Mouse (Mus musculus) bone marrow macrophage, adult 2 months (primary cell): ENCODE data around the gene Osbpl2. TPM values are rescaled to one million over a fixed set of nuclear protein-coding genes. Genes with fewer than 3 reads are reported as not detected.

Experiments used
- H3K27ac ChIP-seq: 2 replicates; pipeline ENCODE4 v1.5.1; 2012; ENCODE audit warnings: low read depth, low read length; ENCODE audit not compliant: insufficient read depth
- H3K4me1 ChIP-seq: 2 replicates; pipeline ENCODE4 v1.6.1; 2012; ENCODE audit warnings: low read length; ENCODE audit not compliant: control insufficient read depth, insufficient read depth
- H3K4me3 ChIP-seq: 2 replicates; pipeline ENCODE4 v1.5.1; 2012; ENCODE audit warnings: mild to moderate bottlenecking, low read length, moderate library complexity; ENCODE audit not compliant: insufficient read depth
- CTCF ChIP-seq: IDR thresholded peaks from 2 replicates; pipeline ENCODE4 v1.5.1; 2012; ENCODE audit warnings: low read depth, mild to moderate bottlenecking, low read length, moderate library complexity
- POLR2A ChIP-seq: IDR thresholded peaks from 2 replicates; pipeline ENCODE4 v1.6.1; 2012; ENCODE audit warnings: mild to moderate bottlenecking, low read depth, low read length, borderline replicate concordance
- polyA plus RNA-seq: library from polyadenylated mRNA; stranded (reverse); fragments of >200 nt; gene quantifications from 2 replicates; pipeline ENCODE4 v1.2.4, GENCODE M21; 2012; ENCODE audit not compliant: missing spikeins, insufficient read depth, insufficient read length

The Osbpl2 gene
- polyA plus RNA-seq, 1 experiment: 25.0 TPM

DNA sequence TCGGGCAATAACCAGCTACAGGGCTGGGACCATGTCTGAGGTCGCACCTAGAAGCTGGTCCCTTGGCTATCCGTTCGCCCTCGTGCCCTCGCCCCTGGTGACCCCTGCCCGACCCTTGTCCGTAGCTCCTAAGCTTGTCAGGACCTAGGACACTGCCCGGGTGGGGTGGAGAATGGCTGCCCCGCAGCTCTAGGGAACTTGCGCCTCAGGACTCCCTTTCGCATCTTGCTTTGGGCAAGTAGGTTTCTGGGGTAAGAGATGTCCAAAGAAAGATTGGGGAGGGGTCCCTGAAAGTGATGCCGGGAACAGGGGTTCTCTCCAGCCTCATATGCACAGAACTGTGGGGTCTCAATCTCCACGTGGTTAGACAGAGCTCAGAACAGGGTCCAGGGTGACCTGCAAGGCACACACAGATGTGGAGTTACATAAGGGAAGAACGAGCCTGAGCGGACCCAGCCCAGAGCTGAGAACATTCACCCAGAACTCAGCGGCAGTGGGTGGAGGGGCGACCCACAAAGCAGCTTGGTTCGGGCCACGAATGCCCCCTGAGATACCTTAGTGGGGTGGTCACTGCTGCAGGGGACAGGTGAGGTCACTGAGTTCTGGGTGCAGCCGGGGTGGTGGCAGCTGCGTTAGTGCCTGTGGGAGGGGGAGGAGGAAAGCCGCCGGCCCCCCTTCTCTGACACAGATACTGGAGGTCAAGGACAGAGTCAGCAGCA, 14.3 kb upstream of the Osbpl2 start:
- no peak overlapping the region for H3K27ac ChIP-seq
- H3K4me3 ChIP-seq: peak overlapping the region; percentile 25; the same call in 1 of the 2 replicates
- TF ChIP-seq POLR2A: no peak
- no peak for TF ChIP-seq CTCF
- H3K4me1 ChIP-seq: no peaks in the 10 kb centered on the region

DNA sequence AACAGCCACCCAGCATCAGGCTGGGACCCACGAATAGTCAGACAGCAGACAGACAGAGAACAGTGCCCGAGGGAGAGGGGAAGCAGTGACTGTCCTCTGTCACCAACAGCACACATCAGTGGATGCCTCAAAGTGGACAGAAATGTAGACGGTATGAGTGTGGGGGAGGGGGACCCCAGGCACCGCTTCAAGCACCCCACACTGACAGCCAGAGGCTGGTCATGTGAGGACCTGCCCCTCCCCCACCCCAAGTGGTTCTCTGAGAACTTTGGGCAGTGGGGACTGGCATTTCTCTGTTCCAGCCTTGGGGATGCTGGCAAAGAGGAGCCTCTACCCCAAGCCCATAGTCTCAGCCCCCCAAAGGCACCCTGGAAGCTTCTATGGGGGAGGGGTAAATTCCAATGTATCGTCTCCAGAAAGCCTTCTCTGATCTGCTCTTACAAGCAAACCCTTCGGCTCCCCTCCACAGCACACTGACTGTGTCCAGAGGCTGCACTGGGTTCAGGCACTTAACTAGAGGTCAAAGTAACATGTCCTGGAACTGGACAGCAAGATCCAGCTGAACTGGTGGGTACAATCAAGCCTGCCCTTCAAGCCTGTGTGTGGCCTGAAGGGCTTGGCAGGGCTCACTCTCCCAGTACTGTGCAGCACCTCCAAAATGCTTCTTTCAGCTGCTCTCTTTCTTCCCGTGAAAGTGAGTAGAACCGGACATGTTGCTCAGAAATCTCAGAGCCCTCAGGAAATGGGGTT, 13.5 kb upstream of the Osbpl2 start:
- Histone ChIP-seq H3K4me1 (no peaks in the 10 kb centered on the region), H3K4me3 (no peak overlapping the region), H3K27ac (no peak overlapping the region)
- TF ChIP-seq CTCF (no peak), POLR2A (no peak)

DNA sequence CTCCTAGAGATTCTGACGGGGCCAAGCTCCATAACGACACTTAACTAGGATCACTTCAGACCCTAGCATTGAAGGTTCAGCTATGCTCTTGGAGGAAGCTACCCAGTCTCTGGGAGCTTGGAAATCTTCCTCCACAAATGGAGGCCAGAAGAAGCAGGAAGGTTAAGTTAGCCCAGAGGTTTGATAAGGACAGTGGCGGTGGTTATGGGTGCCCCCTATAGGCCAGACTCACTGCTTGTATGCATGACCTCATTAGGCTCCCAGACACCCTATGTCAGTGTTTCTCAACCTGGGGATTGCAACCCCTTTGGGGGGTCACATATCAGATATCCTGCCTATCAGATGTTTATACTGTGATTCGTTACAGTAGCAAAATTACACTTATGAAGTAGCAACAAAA, 12.0 kb upstream of the Osbpl2 start:
- no peak overlapping the region for H3K27ac ChIP-seq
- H3K4me1 ChIP-seq: no peaks in the 10 kb centered on the region
- TF ChIP-seq POLR2A: no peak
- TF ChIP-seq CTCF: no peak
- H3K4me3 ChIP-seq: no peak overlapping the region

DNA sequence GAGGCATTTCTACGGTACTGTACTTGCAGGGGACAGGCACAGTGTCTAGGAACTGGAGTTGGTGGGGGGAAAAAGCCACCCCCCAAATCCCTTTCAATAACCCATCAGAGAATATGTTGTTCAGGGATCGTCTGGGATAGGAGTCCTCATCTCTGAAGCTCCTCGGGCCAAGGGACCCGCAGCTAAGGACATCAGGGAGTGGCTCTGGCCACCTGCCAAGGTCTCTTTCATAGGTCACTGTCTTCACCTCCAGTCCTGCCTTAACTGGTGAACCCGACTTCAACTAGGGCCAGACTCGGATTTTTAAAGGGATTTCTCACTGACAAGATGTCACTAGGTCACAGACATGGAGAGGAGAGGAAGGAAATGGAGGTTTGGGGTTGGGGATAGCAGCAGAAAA, 10.8 kb upstream of the Osbpl2 start:
- TF ChIP-seq CTCF (no peak), POLR2A (no peak)

DNA sequence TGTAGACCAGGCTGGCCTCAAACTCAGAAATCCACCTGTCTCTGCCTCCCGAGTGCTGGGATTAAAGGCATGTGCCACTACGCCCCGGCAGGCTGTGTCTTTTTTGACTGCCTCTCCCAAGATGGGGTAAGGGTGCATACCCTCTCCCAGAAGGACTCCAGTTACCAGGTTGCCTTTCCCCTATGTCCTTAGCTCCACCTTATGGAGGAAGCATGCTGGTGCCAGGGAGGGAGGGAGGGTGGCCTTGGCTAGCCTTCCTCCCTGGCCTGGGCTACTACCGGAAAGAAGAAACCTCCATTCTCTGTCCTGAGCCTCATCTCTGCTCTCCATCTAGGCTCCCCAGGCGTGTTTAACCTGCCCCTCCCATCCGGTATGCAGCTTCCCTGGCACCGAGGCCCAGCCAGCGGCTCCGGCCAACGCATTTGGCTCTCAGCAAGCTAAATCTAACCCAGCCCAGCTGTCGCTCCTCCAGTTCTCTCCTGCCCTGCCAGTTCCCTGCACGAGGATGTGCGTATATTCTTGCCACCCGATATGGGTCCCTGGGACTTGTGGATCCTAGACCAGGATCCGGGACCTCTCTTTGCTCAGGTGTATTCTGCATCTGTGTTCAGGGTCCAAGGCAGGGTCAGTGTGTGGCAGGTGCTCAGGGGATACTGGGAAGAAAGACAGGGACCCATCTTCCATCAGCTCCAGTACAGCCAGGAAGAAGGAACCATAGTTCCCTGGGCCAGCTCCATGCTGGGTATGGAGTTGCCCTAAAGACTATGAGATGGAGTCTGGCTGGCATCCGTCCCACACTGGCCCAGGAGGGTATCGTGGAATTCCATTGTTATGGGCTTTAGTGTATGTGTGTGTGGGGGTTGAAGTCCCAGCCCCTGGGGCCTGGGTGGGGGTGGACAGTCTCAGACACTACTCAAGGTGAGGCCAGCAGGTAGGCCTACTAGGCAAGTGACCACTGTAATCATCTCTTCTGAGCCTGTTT, 4.9 kb upstream of the Osbpl2 start:
- H3K27ac ChIP-seq: no peak overlapping the region
- TF ChIP-seq CTCF (no peak), POLR2A (no peak)
- peaks cover 17% of the 10 kb centered on the region for H3K4me1 ChIP-seq
- no peak overlapping the region for H3K4me3 ChIP-seq

More for the DNA sequence above, 10.8 kb upstream of the Osbpl2 start:
- no peaks in the 10 kb centered on the region for H3K4me1 ChIP-seq
- no peak overlapping the region for H3K4me3 ChIP-seq
- no peak overlapping the region for H3K27ac ChIP-seq

DNA sequence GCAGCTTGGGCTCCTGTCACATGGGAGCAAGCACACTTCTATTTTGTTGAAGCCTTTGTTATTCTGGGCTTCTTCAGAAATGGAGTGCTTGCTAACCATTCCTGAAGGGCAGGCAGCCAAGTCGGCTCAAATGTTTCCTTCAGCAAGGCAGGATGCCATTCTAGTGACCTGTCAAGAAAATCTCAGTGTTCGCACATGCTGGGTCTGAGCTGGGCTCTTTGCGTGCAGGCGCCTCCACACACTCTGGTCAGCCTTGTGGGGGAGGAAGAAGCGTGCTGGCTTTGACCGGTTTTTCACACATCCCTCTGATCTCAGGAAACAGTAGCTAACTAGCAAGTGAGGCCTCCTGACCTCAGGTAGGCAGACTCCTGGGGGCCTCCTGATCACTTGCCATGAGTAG, 3.8 kb upstream of the Osbpl2 start:
- no peak for TF ChIP-seq CTCF
- no peak for TF ChIP-seq POLR2A
- H3K4me1 ChIP-seq: peaks cover 17% of the 10 kb centered on the region
- no peak overlapping the region for H3K4me3 ChIP-seq
- H3K27ac ChIP-seq: no peak overlapping the region

DNA sequence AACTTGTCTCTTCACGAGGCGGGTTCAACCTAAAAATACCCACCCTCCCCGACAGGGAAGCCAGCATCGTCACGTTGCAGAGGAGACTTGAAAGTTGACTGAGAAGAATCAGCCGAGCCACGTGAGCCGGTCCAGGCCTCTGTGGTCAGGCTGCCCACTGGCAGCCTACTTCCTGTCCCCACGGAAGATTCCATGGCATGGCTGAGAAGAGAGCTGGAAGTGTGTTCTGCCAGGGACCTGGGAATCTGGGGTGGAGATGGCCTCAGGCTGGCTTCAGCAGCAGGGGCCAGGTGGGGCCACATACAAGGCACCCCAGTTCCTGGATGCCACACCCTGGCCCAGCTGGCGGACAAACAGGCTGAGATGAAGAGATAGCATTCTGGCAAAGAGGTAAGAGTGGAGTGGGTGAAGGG, 3.0 kb upstream of the Osbpl2 start:
- TF ChIP-seq POLR2A: no peak
- TF ChIP-seq CTCF: no peak
- no peak overlapping the region for H3K27ac ChIP-seq
- H3K4me1 ChIP-seq: peaks cover 21% of the 10 kb centered on the region

DNA sequence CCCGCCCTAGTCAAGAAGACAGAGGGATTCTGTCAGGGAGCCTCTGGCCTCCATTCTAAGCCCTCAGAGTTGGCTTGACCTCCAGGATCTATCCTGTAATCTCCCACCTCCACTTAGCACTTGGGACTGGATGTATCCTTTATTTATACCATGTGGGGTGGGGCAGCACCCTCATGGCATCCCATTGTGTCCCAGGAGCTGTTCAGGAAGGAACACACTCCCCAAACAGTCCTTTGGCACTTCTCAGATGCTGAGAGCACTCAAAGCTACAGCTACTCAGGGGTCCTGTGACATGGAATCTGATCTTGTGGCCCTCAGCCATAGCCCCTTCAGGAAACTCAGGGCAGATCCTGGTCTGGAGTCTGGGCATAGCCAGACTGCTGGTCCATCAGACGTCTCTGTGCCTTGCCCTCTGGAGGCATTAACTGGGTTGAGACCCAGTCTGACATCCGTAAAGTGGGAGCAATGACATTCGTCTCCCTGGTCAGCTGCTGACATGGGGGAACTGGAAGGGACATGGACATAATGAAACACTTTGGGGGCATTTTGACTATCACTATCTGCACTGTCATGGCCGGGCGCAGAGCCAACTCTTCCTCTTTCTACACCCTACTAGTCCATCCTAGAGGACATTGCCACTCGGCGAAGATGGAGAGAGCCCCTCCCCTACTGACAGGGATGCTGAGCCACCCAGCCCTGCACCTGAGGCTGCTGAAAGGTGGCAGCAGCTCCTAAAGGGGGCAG, 2.2 kb upstream of the Osbpl2 start:
- Histone ChIP-seq H3K4me3 (no peak overlapping the region), H3K27ac (no peak overlapping the region), H3K4me1 (peaks cover 21% of the 10 kb centered on the region)
- TF ChIP-seq CTCF: no peak
- TF ChIP-seq POLR2A: no peak

More for the DNA sequence above, 3.0 kb upstream of the Osbpl2 start:
- H3K4me3 ChIP-seq: no peak overlapping the region
